Mouse (Mus musculus) CH12F3 (cell line): ENCODE measurements around the gene Otulinl.
"Not testable (repeated sequence)": the region's sequence is repeated elsewhere in the genome, so short reads cannot be mapped to it uniquely, and the experiment has no call there.

ENCODE experiments used
- in situ Hi-C: fragments of 300-500 bp; cut with MboI; formaldehyde crosslinking; loops from 2 replicates; pipeline ENCODE4 v1.14.3; 2020; ENCODE audit warnings: low sequenced_read_pairs

Gene Otulinl

DNA sequence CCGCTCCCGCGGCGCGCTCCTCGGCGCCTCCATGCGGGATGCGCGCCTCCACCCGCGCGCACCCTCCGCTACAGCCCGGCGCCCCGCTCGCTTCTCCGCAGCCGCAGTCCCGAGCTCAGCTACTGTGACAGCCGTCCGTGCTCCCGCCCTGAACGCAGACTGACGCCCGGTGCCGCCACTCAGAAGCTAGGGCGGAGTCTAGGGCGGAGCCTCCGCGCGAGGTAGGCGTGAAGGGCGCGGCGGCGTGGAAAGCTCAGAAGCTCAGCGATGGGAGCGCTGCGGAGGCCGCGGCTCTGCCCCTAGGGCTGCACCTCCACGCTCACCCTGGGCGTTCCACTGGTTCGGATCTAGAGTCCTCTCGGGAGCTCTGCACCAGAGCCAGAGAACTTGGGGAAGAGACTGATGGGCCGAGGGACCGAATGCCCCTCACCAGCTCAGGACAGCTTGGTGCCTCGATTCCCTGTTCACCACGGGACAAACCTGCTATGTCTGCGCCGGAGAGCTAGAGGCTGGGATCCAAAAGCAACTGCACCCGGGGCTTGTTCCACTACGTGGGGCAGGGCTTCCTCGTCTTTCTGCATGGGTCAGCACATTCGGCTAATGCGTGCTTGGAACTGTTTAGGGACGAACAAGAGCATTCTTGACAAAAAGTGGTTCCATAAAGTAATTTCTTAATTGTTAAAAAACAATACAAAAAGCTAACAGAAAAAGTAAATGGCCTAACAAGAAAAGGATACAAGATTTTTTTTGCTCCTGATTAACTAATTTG lies at the start of gene Otulinl:
Gene Otulinl (minus strand): TSS at position 161 of the 769 bp plus-strand sequence.
- in situ Hi-C loops = no loop called here

DNA sequence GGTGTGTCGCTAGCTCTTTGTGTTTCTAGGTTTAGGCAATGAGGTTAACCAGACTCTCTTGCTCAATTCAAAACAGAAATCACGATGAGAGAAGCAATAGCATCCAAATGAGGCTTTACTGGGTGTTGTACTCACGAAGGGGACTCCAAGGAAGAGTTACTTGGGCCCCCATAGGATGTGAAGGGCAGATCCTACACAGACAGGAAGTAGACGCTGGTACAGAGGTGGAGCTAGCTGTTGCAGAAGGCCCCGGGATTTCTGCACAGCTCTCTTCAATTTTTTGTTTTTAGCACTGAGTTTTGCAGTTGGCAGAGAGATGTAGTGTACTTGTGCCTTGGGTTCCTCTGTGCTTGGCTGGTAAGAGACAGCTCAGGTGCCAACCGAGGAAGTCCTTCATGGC lies 44.8 kb upstream of the Otulinl start:
- in situ Hi-C loops = no loop called here

DNA sequence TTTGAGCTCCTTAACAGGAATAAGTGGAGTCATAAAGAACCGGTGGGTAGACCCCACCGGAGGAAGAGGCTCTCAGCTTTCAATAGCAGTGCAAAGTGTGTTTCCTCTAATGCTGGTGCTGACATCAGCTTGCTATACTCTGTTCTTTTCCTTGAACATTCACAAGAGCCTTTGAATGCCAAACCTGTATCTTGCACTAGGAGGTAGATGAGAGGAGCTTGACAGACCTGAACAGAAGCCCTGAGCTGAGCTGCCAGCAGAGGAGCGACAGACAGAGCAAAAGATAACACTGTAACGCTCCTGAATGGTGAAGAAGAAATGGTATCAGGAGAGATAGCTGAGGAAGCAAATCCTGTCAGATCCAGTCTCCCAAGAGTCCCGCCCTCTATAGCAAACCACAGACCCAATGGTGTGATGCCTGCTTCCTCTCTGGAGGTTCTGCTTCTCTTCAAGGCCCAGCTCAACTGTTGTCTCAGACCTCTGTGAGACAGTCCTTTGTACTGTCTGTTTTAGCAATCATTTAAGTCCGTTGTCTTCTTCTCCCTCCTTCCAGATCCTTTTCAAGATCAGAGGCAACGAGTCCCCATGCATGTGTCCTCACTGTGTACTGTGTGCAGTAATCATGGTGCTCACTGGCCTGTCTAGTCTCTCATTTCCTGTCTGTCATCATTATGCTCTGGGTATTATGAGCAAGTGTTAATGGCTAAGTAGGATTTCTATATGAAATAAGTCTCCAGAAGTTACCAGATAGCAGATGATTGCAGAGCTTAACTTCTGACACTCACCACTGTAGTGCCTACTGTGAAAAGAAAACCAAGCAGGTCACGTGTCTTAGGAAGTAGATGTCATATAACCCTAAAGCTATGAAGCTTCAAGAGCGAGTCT lies 43.7 kb upstream of the Otulinl start:
- in situ Hi-C loops = no loop called here

DNA sequence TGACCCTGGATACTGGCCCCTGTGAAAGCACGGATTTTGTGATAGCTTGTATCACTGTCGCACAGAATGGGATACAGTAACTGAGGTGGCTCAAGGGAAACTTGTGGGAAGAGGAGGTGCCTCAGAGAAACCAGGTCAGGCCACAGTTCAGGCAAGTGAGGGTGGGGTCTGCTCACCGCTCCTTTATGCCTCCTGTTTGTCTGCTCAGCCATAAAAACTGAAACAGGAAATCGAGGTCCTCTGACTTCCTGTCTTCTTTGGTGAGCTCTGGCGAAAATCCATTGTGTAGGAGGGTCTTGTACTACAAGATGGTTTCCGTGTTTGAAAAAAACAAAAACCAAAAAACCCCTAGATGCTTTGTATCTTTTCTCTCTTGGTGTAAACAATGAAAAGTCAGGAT lies 42.9 kb upstream of the Otulinl start:
- in situ Hi-C loops = no loop called here

DNA sequence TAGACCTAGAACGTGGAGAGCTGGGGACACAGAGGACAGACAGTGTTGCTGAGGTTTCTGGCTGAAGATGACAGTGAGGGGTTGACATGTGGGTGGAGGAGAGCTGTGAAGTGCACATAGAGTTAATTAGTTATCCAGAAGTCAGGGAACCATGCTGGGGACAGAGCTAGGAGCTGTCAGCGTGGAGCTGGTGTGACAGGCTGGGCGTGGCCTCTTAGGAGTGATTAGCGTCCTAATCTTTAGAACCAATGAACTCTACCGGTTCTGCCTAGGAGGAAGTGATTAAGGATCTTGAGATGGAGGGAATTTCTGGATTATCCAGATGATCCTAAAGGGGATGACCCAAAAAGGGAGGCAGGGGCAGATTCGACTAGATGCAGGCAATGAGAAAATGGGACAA lies 42.4 kb upstream of the Otulinl start:
- in situ Hi-C loops = no loop called here

DNA sequence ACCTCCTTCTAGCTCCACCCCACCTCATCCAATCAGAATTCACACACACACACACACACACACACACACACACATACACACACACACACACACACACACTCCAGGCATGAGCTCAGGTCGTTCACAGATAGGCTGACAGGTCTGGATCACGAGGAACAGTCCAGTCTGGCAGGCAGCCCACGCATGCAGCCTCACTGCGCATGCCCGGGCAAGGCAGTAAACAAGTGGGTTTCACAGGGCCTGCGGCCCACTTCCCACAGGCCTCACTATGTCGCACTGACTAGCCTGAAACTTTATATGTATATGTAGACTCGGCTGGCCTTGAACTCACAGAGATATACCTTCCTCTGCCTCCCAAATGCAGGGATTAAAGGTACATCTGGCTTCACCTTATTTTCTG lies 38.9 kb upstream of the Otulinl start:
- in situ Hi-C loops = not testable (repeated sequence)

DNA sequence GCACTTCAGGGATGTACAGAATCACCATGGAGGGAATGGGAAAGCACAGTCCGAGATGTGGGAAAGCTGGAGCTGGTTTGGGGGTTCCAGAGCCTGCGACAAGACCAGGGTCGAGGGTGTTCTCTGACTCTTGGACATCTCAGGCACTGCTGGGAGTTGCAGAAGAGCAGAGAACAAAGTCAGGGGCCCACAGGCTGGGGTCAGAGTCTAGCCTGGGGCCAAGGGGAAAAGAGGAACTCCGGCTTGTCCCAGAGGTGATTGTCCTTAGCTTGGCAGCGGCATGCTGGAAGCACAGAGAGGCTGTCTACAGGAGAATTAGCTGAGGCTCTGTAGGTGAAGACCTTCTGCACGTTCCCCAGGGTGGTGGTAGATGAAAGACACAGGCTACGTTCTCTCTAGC lies 37.3 kb upstream of the Otulinl start:
- in situ Hi-C loops = no loop called here

DNA sequence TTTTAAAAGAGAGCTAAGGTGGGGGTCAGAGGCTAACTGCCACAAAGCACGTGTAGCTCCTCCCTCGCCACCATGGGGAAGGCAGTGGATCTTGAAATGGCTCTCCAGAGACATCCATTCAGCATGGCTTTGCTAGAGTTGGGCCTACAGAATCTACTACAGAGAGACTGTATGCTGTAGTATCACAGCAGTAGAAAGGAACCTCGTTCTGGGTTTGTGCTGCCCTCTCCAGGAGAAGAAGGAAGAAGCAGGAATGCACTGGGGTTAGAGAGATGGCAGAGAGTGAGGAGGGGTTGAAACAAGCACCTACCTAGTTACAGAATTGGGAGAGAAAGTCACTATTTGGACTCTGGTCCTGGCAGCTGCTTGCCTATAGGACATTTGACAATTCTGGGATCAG lies 34.0 kb upstream of the Otulinl start:
- in situ Hi-C loops = no loop called here

DNA sequence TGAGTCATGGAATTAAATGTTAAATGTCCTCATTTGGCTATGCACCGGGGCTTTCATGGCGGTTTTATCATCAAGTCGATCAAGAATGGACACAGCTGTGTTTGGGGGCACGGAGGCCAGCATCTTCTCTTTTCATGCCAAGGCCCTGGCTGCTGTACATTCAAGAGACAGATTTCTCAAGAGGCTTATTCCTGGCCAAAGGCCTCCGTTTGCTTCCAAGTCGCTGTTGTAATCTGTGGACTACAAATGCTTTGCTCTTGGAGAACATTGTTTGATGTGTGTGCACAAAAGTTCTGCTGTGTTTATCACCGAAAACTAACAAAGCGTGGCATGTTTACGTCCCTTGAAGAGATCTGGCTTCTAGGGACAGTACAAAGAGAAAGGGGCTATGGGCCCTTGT lies 29.3 kb upstream of the Otulinl start:
- in situ Hi-C loops = no loop called here

DNA sequence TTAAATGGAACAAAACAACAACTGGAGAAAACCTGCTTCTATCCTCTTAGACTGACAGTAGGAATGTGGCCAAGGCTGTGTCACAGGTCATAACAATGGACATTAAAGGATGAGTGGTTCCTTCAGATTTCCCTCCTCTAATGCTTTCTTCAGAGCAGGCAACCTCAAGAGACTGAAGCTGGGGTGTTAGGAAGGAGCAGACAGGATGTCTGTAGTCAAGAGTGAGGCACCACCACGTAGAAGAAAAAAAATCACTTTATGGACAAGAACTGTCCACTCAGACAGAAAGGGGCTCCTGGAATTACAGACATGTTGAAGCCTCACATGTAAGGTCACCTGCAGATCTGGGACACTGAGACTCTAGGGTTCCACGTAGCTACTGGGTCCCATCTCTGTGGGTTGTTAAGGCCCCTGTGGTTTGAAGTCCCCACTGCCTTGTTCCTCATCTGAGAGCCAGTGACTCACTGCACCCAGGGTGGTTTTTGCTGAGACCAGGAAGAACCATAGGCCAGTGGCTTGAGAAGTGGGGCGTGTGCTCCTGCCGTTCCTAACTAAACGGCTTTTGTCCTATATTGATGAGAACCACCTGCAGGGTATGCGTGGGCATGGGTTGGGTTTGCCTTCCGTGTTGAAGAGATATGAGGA lies 27.7 kb upstream of the Otulinl start:
- in situ Hi-C loops = no loop called here

DNA sequence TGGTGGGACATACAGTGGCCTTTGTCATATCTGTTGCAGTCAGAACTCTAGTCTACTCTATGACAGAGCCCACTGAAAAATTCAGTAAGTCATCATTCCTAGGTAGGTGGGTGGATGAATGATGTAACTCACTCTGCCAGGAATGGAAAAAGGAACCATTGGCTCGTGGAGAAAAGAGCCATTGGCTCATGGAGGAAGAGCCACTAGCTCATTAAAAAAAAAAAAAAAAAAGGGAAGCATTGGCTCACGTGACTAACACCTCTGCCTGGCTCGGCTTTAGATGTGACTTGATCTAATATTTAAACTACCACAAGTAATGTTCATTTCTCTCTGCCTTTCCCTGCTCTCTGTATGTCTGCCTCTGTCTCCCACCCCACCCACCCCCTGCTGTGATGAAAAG lies 27.1 kb upstream of the Otulinl start:
- in situ Hi-C loops = no loop called here

DNA sequence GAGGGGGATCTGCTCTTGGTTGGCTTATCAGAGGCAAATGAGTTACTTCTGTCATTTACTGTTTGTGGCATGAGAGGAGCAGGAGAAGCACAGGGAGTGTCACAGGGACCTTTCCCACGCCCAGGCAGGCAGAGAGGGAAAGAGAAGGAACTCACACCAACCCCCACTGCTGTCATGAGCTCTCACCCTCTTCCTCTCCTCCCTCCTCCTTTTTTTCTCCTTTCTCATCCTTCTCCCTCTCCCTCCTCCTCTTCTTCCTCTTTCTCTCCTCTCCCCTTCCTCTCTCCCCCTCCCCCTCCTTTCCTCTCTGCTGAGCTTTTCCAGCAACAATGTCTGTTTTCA lies 21.6 kb upstream of the Otulinl start:
- in situ Hi-C loops = no loop called here

DNA sequence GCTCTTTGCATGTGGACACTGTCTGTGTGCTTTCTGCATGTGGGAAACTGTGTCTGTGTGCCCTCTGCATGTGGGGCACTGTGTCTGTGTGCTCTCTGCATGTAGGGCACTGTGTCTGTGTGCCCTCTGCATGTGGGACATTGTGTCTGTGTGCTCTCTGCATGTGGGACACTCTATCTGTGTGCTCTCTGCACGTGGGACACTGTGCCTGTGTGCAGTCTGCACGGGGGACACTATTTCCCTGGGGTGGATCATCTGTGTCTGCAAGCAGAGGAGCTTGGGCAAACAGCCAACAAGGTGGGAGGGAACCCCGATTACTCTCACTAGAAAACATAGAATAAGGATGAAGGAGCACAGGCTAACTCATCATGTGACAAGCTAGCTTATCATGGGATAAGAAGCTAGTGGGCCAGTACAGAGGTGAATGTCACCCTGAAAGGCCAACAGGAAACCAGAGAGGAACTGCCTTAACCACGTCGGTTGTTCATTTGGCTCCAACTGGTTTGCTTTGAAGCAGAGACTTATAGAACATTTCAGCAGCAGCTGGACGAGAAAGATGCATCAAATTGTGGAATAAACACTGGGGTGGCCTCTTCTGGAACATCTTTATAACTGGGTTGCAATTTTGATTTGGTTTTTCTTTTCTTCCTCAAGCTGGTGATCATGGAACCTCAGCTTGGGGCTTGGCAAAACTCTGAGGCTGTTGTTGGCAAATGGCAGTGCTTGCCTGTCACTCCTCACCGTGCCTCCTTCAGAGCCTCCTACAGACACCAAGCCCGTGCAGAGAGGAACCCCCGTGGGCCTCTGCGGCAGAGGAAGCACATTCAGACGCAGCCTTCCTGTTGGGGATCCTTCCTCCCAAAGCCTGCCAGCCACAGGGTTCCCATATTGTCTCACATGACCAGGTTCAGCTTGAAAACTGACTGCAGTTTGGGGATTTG lies 20.9 kb upstream of the Otulinl start:
- in situ Hi-C loops = no loop called here

DNA sequence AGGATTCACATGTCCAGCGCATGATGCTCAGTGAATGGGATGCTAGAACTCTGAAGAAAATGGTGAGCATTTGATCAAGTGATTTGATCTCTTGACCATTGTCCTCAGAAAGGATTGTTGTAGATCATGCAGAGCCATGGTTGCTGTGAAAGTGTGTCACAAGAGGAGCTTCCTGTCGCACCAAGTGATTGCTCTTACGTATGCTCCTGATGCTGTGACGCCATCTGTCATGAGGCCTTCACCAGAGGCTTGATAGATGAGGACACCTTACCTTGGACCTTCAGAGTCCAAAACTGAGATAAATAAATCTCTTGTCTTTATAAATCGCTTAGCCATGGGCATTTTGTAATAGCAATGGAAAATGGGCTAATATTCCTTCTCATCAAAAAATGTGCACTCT lies 16.3 kb upstream of the Otulinl start:
- in situ Hi-C loops = no loop called here

DNA sequence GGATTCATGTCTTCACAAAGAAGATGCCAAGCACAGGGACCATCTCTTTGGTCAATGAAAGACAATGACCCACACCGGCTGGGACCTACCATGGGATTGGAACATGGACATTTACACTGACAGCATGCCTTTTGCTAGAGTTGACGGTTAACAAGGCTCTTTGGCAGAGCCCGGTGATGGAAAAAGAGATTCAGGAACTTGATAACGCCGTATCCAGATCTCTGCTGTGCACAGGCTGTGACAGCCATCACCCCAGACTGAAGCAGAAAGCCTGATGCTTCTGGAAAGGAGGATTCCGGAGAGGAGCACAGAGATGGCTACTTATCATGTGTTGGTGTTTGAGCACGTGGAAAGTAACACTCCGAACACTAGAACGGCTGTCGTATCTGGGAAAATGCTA lies 11.9 kb upstream of the Otulinl start:
- in situ Hi-C loops = no loop called here

DNA sequence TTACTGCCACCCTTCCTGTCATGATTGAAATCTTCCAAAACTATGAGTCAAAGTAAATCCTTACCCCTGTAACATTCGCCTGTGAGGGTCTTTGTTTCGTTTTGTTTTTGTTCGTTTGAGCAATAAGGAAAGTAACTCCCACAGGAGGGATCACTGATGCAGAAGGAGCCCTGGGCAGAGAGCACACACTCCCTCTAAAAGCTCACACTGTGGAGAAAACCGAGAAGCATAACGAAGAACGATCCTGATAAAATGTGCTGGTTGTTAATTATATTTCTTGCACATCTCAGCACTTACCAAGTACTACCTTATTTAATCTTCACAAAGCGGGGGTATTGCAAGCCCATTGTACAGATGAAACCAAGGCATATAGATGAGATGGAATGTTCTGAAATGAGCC lies 10.8 kb upstream of the Otulinl start:
- in situ Hi-C loops = no loop called here

DNA sequence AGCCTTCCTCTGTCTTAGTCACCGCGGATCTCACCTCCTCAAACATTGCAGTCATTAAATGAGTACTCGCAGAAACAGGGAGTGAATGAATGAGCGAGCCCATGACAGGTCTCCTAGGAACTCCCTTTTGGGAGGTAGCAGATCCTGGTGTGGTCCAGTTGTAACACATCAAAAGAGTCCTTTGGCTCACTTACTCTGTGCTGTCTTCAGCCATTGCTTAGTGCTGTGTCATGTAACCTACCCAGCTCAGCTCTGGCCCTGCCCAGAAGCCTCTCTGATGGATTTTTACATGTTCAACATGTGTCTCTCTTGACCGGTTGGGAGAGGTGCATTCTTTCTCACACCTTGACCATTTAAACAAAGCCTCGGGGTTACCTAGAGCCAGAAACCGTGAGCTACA lies 9.8 kb upstream of the Otulinl start:
- in situ Hi-C loops = no loop called here

DNA sequence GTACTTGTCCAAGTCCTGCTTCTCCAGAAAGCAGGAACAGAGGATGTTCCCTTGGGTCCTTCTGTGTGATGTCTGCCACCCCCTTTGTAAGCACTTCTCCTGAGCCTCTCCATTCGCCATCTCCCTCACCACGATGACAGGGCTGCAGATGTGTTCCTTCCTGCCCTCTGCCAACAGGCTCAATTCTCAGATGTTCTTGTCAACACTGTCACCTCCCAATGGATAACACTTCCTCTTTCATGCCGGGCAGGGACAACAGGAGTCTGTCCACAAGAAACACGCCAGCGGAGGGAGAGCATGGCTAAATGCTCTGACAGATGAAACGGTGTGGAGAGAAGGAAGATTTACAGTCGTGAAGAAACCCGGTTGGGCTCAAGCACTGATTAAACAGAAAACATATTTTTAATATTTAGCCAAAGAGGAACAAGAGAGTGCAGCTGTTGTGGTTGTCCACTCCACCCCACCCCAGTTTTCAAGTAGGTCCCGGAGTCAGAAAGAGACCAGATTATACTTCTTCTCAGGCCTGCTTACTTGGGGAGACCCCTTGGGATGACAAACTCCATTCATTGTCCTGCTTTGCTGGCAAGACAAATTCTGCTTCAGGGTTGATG lies 6.8 kb upstream of the Otulinl start:
- in situ Hi-C loops = no loop called here

DNA sequence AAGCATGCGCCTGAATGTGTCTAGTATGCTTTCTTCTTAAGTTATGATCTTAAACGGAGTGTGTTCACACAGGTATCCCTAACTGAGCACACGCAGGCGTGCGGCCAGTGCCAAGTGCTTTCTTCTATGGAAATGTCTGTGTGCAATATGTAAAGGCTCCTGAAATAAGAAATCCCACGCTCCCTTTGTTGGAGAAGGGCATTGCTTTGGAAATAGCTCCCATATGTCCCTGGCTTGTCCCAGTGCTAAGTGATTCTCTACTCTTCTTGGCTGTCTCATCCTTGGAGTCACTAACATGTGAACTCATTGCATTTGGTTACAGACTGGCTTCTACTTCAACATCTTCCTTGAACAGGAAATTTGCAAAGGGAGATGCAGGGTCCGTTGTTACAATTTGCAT lies 3.4 kb upstream of the Otulinl start:
- in situ Hi-C loops = no loop called here

DNA sequence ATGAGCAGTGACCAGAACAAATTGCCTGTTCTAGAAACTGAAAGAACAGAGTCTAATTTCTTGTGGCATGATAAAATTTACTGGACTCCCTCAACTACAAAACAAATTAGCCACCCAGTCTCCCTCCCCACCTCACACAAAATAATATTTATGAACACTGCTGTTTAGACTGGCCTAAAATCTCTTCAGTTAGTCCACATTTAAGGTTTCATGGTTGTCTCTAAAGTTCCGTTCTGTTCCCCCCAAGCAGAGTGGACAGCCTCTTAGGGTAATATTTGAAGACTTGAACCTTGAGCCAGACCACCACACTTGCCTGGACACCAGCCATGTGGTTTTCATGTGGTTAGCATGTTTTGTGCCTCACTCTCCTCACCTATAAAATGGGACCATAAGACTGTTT lies 1.8 kb upstream of the Otulinl start:
- in situ Hi-C loops = no loop called here
